Mouse (Mus musculus): ENCODE data around the gene Galnt2. TPM values are rescaled to one million over a fixed set of nuclear protein-coding genes. Genes with fewer than 3 reads are reported as not detected.
A peak's percentile ranks its signal among the peaks of the same experiment; 100 is the strongest.

Gene Galnt2
- polyA plus RNA-seq, 1 experiment, result 11.5 TPM

- Histone ChIP-seq H3K4me3 (ENCODE audit: low read depth, low read length) (no peak overlapping the region), H3K9ac (ENCODE audit: low read depth, poor library complexity, severe bottlenecking) (no peak overlapping the region), H3K27ac (ENCODE audit: insufficient read depth, low read length) (no peak overlapping the region), H3K9me3 (replicated peaks; ENCODE audit: control insufficient read depth, insufficient read depth, low read length, poor library complexity, severe bottlenecking) (no peaks in the 10 kb centered on the region), H3K4me1 (ENCODE audit: control insufficient read depth, insufficient read depth, low read length) (peaks cover 6% of the 10 kb centered on the region), H3K36me3 (ENCODE audit: control insufficient read depth, insufficient read depth, low read length, poor library complexity, severe bottlenecking) (no peaks in the 10 kb centered on the region), H3K27me3 (ENCODE audit: control insufficient read depth, insufficient read depth, low read length, poor library complexity, severe bottlenecking) (no peaks in the 10 kb centered on the region)
- no peak for TF ChIP-seq CTCF (IDR thresholded peaks at IDR 0.05; ENCODE audit: low read depth, low read length)
- 0 out of 2 replicates have a peak, but pooled peaks have one; percentile 62 for TF ChIP-seq EP300 (IDR thresholded peaks at IDR 0.05; ENCODE audit: insufficient read depth, low read depth, low read length)
- TF ChIP-seq POLR2A (IDR thresholded peaks at IDR 0.05; ENCODE audit: insufficient read depth, low read length), result no peak
Observed at GRCm38 (mm10) chr8:124198230-124198629, 33.0 kb upstream of the Galnt2 start.

GRCm38 (mm10) chr8:124200400-124200799 lies 30.8 kb upstream of the Galnt2 start:
- Histone ChIP-seq H3K4me1 (ENCODE audit: control insufficient read depth, insufficient read depth, low read length) (peaks cover 6% of the 10 kb centered on the region), H3K9ac (ENCODE audit: low read depth, poor library complexity, severe bottlenecking) (no peak overlapping the region), H3K36me3 (ENCODE audit: control insufficient read depth, insufficient read depth, low read length, poor library complexity, severe bottlenecking) (no peaks in the 10 kb centered on the region), H3K27me3 (ENCODE audit: control insufficient read depth, insufficient read depth, low read length, poor library complexity, severe bottlenecking) (no peaks in the 10 kb centered on the region; the same call in 1 of the 2 replicates), H3K4me3 (ENCODE audit: low read depth, low read length) (no peak overlapping the region), H3K27ac (ENCODE audit: insufficient read depth, low read length) (no peak overlapping the region), H3K9me3 (replicated peaks; ENCODE audit: control insufficient read depth, insufficient read depth, low read length, poor library complexity, severe bottlenecking) (no peaks in the 10 kb centered on the region)
- TF ChIP-seq CTCF (IDR thresholded peaks at IDR 0.05; ENCODE audit: low read depth, low read length) (no peak), EP300 (IDR thresholded peaks at IDR 0.05; ENCODE audit: insufficient read depth, low read depth, low read length) (no peak), POLR2A (IDR thresholded peaks at IDR 0.05; ENCODE audit: insufficient read depth, low read length) (no peak)

DNA sequence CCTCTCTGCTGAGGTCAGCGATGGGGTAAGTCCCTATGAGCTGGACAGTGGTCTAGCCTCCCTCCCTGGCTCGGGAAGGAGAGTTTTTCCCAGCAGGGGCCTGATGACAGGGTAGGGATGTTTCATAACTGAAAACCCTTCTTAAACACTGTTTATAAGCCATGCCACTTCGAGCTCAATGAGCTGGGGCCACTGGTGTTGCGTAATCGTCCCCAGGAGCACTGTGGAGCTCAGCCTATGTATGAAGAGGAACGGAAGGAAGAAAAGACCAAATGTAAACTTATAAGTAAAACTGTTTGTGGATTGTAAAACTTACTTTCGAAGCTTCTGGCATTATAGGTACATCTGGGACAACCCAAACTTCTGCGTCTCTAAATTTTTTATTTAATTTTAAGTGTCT lies 29.5 kb upstream of the Galnt2 start:
- Histone ChIP-seq H3K4me3 (ENCODE audit: low read depth, low read length) (no peak overlapping the region), H3K9me3 (replicated peaks; ENCODE audit: control insufficient read depth, insufficient read depth, low read length, poor library complexity, severe bottlenecking) (no peaks in the 10 kb centered on the region), H3K4me1 (ENCODE audit: control insufficient read depth, insufficient read depth, low read length) (peaks cover 2% of the 10 kb centered on the region), H3K9ac (ENCODE audit: low read depth, poor library complexity, severe bottlenecking) (no peak overlapping the region), H3K27ac (ENCODE audit: insufficient read depth, low read length) (no peak overlapping the region), H3K36me3 (ENCODE audit: control insufficient read depth, insufficient read depth, low read length, poor library complexity, severe bottlenecking) (no peaks in the 10 kb centered on the region), H3K27me3 (ENCODE audit: control insufficient read depth, insufficient read depth, low read length, poor library complexity, severe bottlenecking) (no peaks in the 10 kb centered on the region; the same call in 1 of the 2 replicates)
- TF ChIP-seq CTCF (IDR thresholded peaks at IDR 0.05; ENCODE audit: low read depth, low read length) (no peak), EP300 (IDR thresholded peaks at IDR 0.05; ENCODE audit: insufficient read depth, low read depth, low read length) (no peak), POLR2A (IDR thresholded peaks at IDR 0.05; ENCODE audit: insufficient read depth, low read length) (no peak)

DNA sequence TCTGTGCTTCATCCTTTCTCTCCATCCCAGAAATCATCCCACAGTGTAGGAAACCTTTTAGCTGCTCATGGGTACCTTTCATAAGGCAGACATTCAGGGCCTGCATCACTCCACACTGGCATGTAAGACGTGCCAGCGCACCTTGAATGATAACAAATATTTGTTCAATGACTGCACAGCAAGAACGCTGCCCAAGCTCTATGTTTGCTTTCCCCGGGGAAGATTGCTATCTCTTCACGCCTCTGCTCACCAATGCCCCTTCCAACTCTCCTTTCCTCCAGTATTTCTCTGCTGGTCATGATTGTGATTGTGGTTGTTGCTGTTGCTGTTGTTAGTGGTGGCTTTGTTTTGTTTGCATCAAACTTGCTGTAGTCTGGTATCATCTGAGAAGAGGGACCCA lies 28.3 kb upstream of the Galnt2 start:
- Histone ChIP-seq H3K4me1 (ENCODE audit: control insufficient read depth, insufficient read depth, low read length) (no peaks in the 10 kb centered on the region), H3K9me3 (replicated peaks; ENCODE audit: control insufficient read depth, insufficient read depth, low read length, poor library complexity, severe bottlenecking) (no peaks in the 10 kb centered on the region), H3K27me3 (ENCODE audit: control insufficient read depth, insufficient read depth, low read length, poor library complexity, severe bottlenecking) (no peaks in the 10 kb centered on the region; the same call in 1 of the 2 replicates), H3K27ac (ENCODE audit: insufficient read depth, low read length) (no peak overlapping the region), H3K36me3 (ENCODE audit: control insufficient read depth, insufficient read depth, low read length, poor library complexity, severe bottlenecking) (no peaks in the 10 kb centered on the region), H3K4me3 (ENCODE audit: low read depth, low read length) (no peak overlapping the region), H3K9ac (ENCODE audit: low read depth, poor library complexity, severe bottlenecking) (no peak overlapping the region)
- no peak for TF ChIP-seq CTCF (IDR thresholded peaks at IDR 0.05; ENCODE audit: low read depth, low read length)
- TF ChIP-seq EP300 (IDR thresholded peaks at IDR 0.05; ENCODE audit: insufficient read depth, low read depth, low read length), result no peak
- TF ChIP-seq POLR2A (IDR thresholded peaks at IDR 0.05; ENCODE audit: insufficient read depth, low read length), result no peak

DNA sequence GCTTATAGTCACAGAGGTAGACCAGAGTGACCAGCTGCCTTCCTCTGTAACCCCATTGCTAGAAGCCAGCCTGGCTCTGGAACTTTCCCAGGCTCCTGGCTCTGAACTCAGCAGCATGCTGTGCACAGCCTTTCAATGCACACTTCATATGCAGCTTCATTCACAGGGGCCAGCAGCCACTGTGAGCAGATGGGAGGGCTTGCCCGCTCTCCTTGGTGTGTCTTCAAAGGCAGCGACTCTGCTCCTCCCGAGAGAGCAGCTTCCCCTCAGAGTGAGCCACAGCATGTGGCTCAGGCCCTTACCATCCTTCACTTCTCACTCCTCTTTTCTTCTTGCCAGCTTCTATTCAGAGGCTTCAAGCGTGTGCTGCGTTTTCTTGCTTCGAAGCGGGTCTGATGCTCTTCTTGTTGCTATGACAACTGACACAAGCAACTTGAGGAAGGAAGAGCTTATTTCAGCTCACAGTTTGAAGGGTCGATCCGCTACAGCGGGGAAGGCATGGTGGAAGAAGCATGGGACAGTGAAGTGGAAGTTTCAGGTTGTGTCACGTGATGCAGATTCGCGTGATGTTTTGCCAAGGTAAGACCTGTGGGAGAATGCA lies 27.1 kb upstream of the Galnt2 start:
- H3K9me3 ChIP-seq (replicated peaks; ENCODE audit: control insufficient read depth, insufficient read depth, low read length, poor library complexity, severe bottlenecking), result no peaks in the 10 kb centered on the region
- H3K9ac ChIP-seq (ENCODE audit: low read depth, poor library complexity, severe bottlenecking), result no peak overlapping the region
- no peak overlapping the region for H3K27ac ChIP-seq (ENCODE audit: insufficient read depth, low read length)
- TF ChIP-seq EP300 (IDR thresholded peaks at IDR 0.05; ENCODE audit: insufficient read depth, low read depth, low read length) (no peak), CTCF (IDR thresholded peaks at IDR 0.05; ENCODE audit: low read depth, low read length) (no peak), POLR2A (IDR thresholded peaks at IDR 0.05; ENCODE audit: insufficient read depth, low read length) (no peak)
- no peak overlapping the region for H3K4me3 ChIP-seq (ENCODE audit: low read depth, low read length)
- H3K36me3 ChIP-seq (ENCODE audit: control insufficient read depth, insufficient read depth, low read length, poor library complexity, severe bottlenecking), result no peaks in the 10 kb centered on the region
- no peaks in the 10 kb centered on the region; the same call in 1 of the 2 replicates for H3K27me3 ChIP-seq (ENCODE audit: control insufficient read depth, insufficient read depth, low read length, poor library complexity, severe bottlenecking)
- no peaks in the 10 kb centered on the region for H3K4me1 ChIP-seq (ENCODE audit: control insufficient read depth, insufficient read depth, low read length)

- H3K27ac ChIP-seq (ENCODE audit: insufficient read depth, low read length), result no peak overlapping the region
- no peaks in the 10 kb centered on the region for H3K9me3 ChIP-seq (replicated peaks; ENCODE audit: control insufficient read depth, insufficient read depth, low read length, poor library complexity, severe bottlenecking)
- peaks cover 2% of the 10 kb centered on the region for H3K4me1 ChIP-seq (ENCODE audit: control insufficient read depth, insufficient read depth, low read length)
- TF ChIP-seq POLR2A (IDR thresholded peaks at IDR 0.05; ENCODE audit: insufficient read depth, low read length) (no peak), EP300 (IDR thresholded peaks at IDR 0.05; ENCODE audit: insufficient read depth, low read depth, low read length) (no peak), CTCF (IDR thresholded peaks at IDR 0.05; ENCODE audit: low read depth, low read length) (no peak)
- no peak overlapping the region for H3K9ac ChIP-seq (ENCODE audit: low read depth, poor library complexity, severe bottlenecking)
- H3K4me3 ChIP-seq (ENCODE audit: low read depth, low read length), result no peak overlapping the region
- no peaks in the 10 kb centered on the region for H3K27me3 ChIP-seq (ENCODE audit: control insufficient read depth, insufficient read depth, low read length, poor library complexity, severe bottlenecking)
- no peaks in the 10 kb centered on the region for H3K36me3 ChIP-seq (ENCODE audit: control insufficient read depth, insufficient read depth, low read length, poor library complexity, severe bottlenecking)
Observed at GRCm38 (mm10) chr8:124212148-124212547, 19.0 kb upstream of the Galnt2 start.

Measured in ES-Bruce4 (cell line).